Mouse (Mus musculus) intestine, embryonic 15.5 days (tissue): ENCODE measurements at regions not wholly inside any gene's neighbourhood (a gene's known extent, or its start where the extent isn't known, plus 50 kb on each side); places are given as distances from the start of the nearest gene placed in this dataset.

ENCODE experiments used
- ATAC-seq: fragments of 200-750 bp; cut with Nextera tagmentation; 2 replicates; pipeline ENCODE4 v1.8.0; 2017; ENCODE audit warnings: moderate TSS enrichment, moderate library complexity
- H3K27ac ChIP-seq: fragments of 300-500 bp; sonication (generic); 2 replicates; pipeline ENCODE4 v1.5.1; 2015; ENCODE audit warnings: mild to moderate bottlenecking, inconsistent platforms
- H3K27me3 ChIP-seq: fragments of 300-500 bp; sonication (generic); replicated peaks from 2 replicates; pipeline ENCODE4 v1.6.1; 2015; ENCODE audit warnings: inconsistent platforms
- H3K36me3 ChIP-seq: fragments of 300-500 bp; sonication (generic); 2 replicates; pipeline ENCODE4 v1.6.1; 2015; ENCODE audit warnings: inconsistent platforms
- H3K4me1 ChIP-seq: fragments of 300-500 bp; sonication (generic); replicated peaks from 2 replicates; pipeline ENCODE4 v1.6.1; 2015; ENCODE audit warnings: inconsistent platforms
- H3K4me2 ChIP-seq: fragments of 300-500 bp; sonication (generic); replicated peaks from 2 replicates; pipeline ENCODE4 v1.6.1; 2015; ENCODE audit warnings: mild to moderate bottlenecking, inconsistent platforms
- H3K4me3 ChIP-seq: fragments of 300-500 bp; sonication (generic); replicated peaks from 2 replicates; pipeline ENCODE4 v1.5.1; 2015; ENCODE audit warnings: inconsistent platforms
- H3K9ac ChIP-seq: fragments of 300-500 bp; sonication (generic); 2 replicates; pipeline ENCODE4 v1.6.1; 2015; ENCODE audit warnings: inconsistent platforms
- H3K9me3 ChIP-seq: fragments of 300-500 bp; sonication (generic); 2 replicates; pipeline ENCODE4 v1.6.1; 2016; ENCODE audit warnings: inconsistent platforms
- WGBS: fragments of 180-500 bp; shearing (Covaris S2); methylation state at CpG from one replicate; pipeline ENCODE4 v1.1.7; 2015; 5-methylcytosine and 5-hydroxymethylcytosine counted together

- Histone ChIP-seq H3K27ac (no peak overlapping the region), H3K4me1 (peaks cover 10% of the 10 kb centered on the region; the same call in 1 of the 2 replicates), H3K27me3 (no peaks in the 10 kb centered on the region), H3K4me3 (no peak overlapping the region), H3K9ac (no peak overlapping the region), H3K4me2 (no peak overlapping the region), H3K9me3 (no peaks in the 10 kb centered on the region), H3K36me3 (no peaks in the 10 kb centered on the region)
- no peak for ATAC-seq
- 71% methylated on average over 10 of the region's 10 CpGs for WGBS
Measured at GRCm38 (mm10) chr9:30633741-30634470, 207.0 kb downstream of the Snx19 start.

- H3K27ac ChIP-seq = no peak overlapping the region; the same call in 1 of the 2 replicates
- no peaks in the 10 kb centered on the region for H3K9me3 ChIP-seq
- H3K4me1 ChIP-seq = peaks cover 10% of the 10 kb centered on the region; the same call in 1 of the 2 replicates
- 0 out of 2 replicates have a peak, but pooled peaks have one; percentile 31 for ATAC-seq
- no peak overlapping the region for H3K9ac ChIP-seq
- no peak overlapping the region for H3K4me2 ChIP-seq
- H3K4me3 ChIP-seq = no peak overlapping the region
- no peaks in the 10 kb centered on the region for H3K36me3 ChIP-seq
- H3K27me3 ChIP-seq = no peaks in the 10 kb centered on the region
- WGBS = 31% methylated on average over 6 of the region's 6 CpGs
Measured at GRCm38 (mm10) chr9:30632164-30633146, 205.5 kb downstream of the Snx19 start.

GRCm38 (mm10) chr9:30625635-30626034, 198.7 kb downstream of the Snx19 start:
- Histone ChIP-seq H3K4me2 (no peak overlapping the region), H3K9ac (no peak overlapping the region), H3K27ac (no peak overlapping the region), H3K36me3 (no peaks in the 10 kb centered on the region), H3K9me3 (no peaks in the 10 kb centered on the region), H3K4me3 (no peak overlapping the region), H3K27me3 (no peaks in the 10 kb centered on the region), H3K4me1 (no peaks in the 10 kb centered on the region)
- no peak for ATAC-seq
- 80% methylated on average over 8 of the region's 8 CpGs for WGBS

GRCm38 (mm10) chr9:30625090-30625489, 198.2 kb downstream of the Snx19 start:
- ATAC-seq = no peak

GRCm38 (mm10) chr9:30624481-30624880, 197.6 kb downstream of the Snx19 start:
- Histone ChIP-seq H3K4me2 (no peak overlapping the region), H3K4me1 (no peaks in the 10 kb centered on the region), H3K9ac (no peak overlapping the region), H3K4me3 (no peak overlapping the region), H3K27me3 (no peaks in the 10 kb centered on the region), H3K9me3 (no peaks in the 10 kb centered on the region), H3K27ac (no peak overlapping the region), H3K36me3 (no peaks in the 10 kb centered on the region)
- no peak for ATAC-seq
- 84% methylated on average over 5 of the region's 5 CpGs for WGBS

More at GRCm38 (mm10) chr9:30625090-30625489, 198.2 kb downstream of the Snx19 start:
- no peaks in the 10 kb centered on the region for H3K9me3 ChIP-seq
- H3K9ac ChIP-seq = no peak overlapping the region
- WGBS = 89% methylated on average over 3 of the region's 3 CpGs
- no peak overlapping the region for H3K27ac ChIP-seq
- no peaks in the 10 kb centered on the region for H3K36me3 ChIP-seq
- no peak overlapping the region for H3K4me2 ChIP-seq
- no peaks in the 10 kb centered on the region for H3K27me3 ChIP-seq
- H3K4me1 ChIP-seq = no peaks in the 10 kb centered on the region
- no peak overlapping the region for H3K4me3 ChIP-seq

- H3K4me2 ChIP-seq = no peak overlapping the region
- no peaks in the 10 kb centered on the region for H3K9me3 ChIP-seq
- 91% methylated on average over 2 of the region's 2 CpGs for WGBS
- no peak for ATAC-seq
- H3K9ac ChIP-seq = no peak overlapping the region
- H3K36me3 ChIP-seq = no peaks in the 10 kb centered on the region
- H3K27ac ChIP-seq = no peak overlapping the region
- H3K4me3 ChIP-seq = no peak overlapping the region
- no peaks in the 10 kb centered on the region for H3K4me1 ChIP-seq
- H3K27me3 ChIP-seq = no peaks in the 10 kb centered on the region
Measured at GRCm38 (mm10) chr9:30619325-30619724, 192.4 kb downstream of the Snx19 start.

- Histone ChIP-seq H3K36me3 (no peaks in the 10 kb centered on the region), H3K9me3 (no peaks in the 10 kb centered on the region), H3K4me1 (no peaks in the 10 kb centered on the region), H3K27ac (no peak overlapping the region), H3K4me2 (no peak overlapping the region), H3K27me3 (no peaks in the 10 kb centered on the region), H3K4me3 (no peak overlapping the region), H3K9ac (no peak overlapping the region)
- no peak for ATAC-seq
- WGBS = 80% methylated on average over 2 of the region's 2 CpGs
Measured at GRCm38 (mm10) chr9:30618181-30618580, 191.3 kb downstream of the Snx19 start.

GRCm38 (mm10) chr9:30613715-30614114, 186.8 kb downstream of the Snx19 start:
- H3K9me3 ChIP-seq = no peaks in the 10 kb centered on the region
- no peak overlapping the region for H3K4me2 ChIP-seq
- no peak overlapping the region for H3K27ac ChIP-seq
- no peaks in the 10 kb centered on the region for H3K27me3 ChIP-seq
- no peak overlapping the region for H3K9ac ChIP-seq
- ATAC-seq = no peak
- H3K36me3 ChIP-seq = no peaks in the 10 kb centered on the region
- no peak overlapping the region for H3K4me3 ChIP-seq
- H3K4me1 ChIP-seq = peaks cover 3% of the 10 kb centered on the region; the same call in 1 of the 2 replicates
- WGBS = 82% methylated on average over 6 of the region's 6 CpGs

- ATAC-seq = no peak
- WGBS = 73% methylated on average over 5 of the region's 5 CpGs
- Histone ChIP-seq H3K4me3 (no peak overlapping the region), H3K36me3 (no peaks in the 10 kb centered on the region), H3K27me3 (no peaks in the 10 kb centered on the region), H3K27ac (no peak overlapping the region), H3K4me2 (no peak overlapping the region), H3K4me1 (peaks cover 3% of the 10 kb centered on the region; the same call in 1 of the 2 replicates), H3K9ac (no peak overlapping the region), H3K9me3 (no peaks in the 10 kb centered on the region)
Measured at GRCm38 (mm10) chr9:30613003-30613552, 186.2 kb downstream of the Snx19 start.

- no peak overlapping the region for H3K4me3 ChIP-seq
- no peak for ATAC-seq
- 52% methylated on average over 7 of the region's 7 CpGs for WGBS
Measured at GRCm38 (mm10) chr9:30610328-30610727, 183.4 kb downstream of the Snx19 start.

GRCm38 (mm10) chr9:30599756-30600155, 172.8 kb downstream of the Snx19 start:
- H3K9ac ChIP-seq = no peak overlapping the region
- 71% methylated on average over 7 of the region's 7 CpGs for WGBS
- H3K36me3 ChIP-seq = no peaks in the 10 kb centered on the region
- no peaks in the 10 kb centered on the region for H3K4me1 ChIP-seq
- H3K4me2 ChIP-seq = no peak overlapping the region
- no peak for ATAC-seq
- no peak overlapping the region for H3K4me3 ChIP-seq
- no peak overlapping the region for H3K27ac ChIP-seq
- no peaks in the 10 kb centered on the region for H3K27me3 ChIP-seq
- no peaks in the 10 kb centered on the region for H3K9me3 ChIP-seq

More at GRCm38 (mm10) chr9:30610328-30610727, 183.4 kb downstream of the Snx19 start:
- Histone ChIP-seq H3K9me3 (no peaks in the 10 kb centered on the region), H3K9ac (no peak overlapping the region), H3K27me3 (no peaks in the 10 kb centered on the region), H3K27ac (no peak overlapping the region), H3K4me2 (no peak overlapping the region), H3K4me1 (peaks cover 3% of the 10 kb centered on the region; the same call in 1 of the 2 replicates), H3K36me3 (no peaks in the 10 kb centered on the region)

GRCm38 (mm10) chr9:30597691-30598090, 170.8 kb downstream of the Snx19 start:
- Histone ChIP-seq H3K4me2 (no peak overlapping the region), H3K4me3 (no peak overlapping the region), H3K36me3 (no peaks in the 10 kb centered on the region), H3K9ac (no peak overlapping the region), H3K27me3 (no peaks in the 10 kb centered on the region), H3K9me3 (no peaks in the 10 kb centered on the region), H3K27ac (no peak overlapping the region), H3K4me1 (no peaks in the 10 kb centered on the region)
- WGBS = 75% methylated on average over 4 of the region's 4 CpGs
- ATAC-seq = no peak
